ENCODE assay signal across 9 mouse cellular contexts in genomic region chr9:118489579-118490019, GRCm38 (mm10). TPM values are rescaled to one million over a fixed set of nuclear protein-coding genes. Genes with fewer than 3 reads are reported as not detected.
DNase-seq lines count a peak whose midpoint lies in the region; ATAC-seq and TF ChIP-seq lines count a peak whose summit lies in the region.
"Had no signal": no experiment of that assay in that cellular context is flagged by ENCODE, and none has a peak within 500 bp of the region (broad histone marks: within the 10 kb centered on the region; RNA-seq: fewer than 3 reads in every experiment).

No protein-coding gene starts in this region.

- H3K9me3 ChIP-seq in heart, postnatal 0 days (replicated peaks; ENCODE audit: control insufficient read depth, low read length), result no peaks in the 10 kb centered on the region; the same call in 1 of the 2 replicates
- H3K9me3 ChIP-seq in liver, embryonic 16.5 days (replicated peaks; ENCODE audit: control insufficient read depth, low read length), result no peaks in the 10 kb centered on the region
- no peaks in the 10 kb centered on the region for H3K9me3 ChIP-seq in neural tube, embryonic 11.5 days (ENCODE audit: control insufficient read depth, low read length)

- peak overlapping the region; percentile 88 for H3K4me2 ChIP-seq in heart, postnatal 0 days (ENCODE audit: low read depth, low read length)
- H3K4me2 ChIP-seq in liver, embryonic 16.5 days (ENCODE audit: low read depth, low read length), result peak overlapping the region; percentile 47
- peak overlapping the region; percentile 29 for H3K4me2 ChIP-seq in neural tube, embryonic 11.5 days (ENCODE audit: low read depth)

- no peak overlapping the region for H3K27ac ChIP-seq in heart, postnatal 0 days (ENCODE audit: low read depth)
- no peak overlapping the region for H3K27ac ChIP-seq in liver, embryonic 16.5 days (ENCODE audit: low read length)
- H3K27ac ChIP-seq in neural tube, embryonic 11.5 days (ENCODE audit: low read depth, low read length), result no peak overlapping the region

- no peak for TF ChIP-seq EP300 in heart, postnatal 0 days (IDR thresholded peaks at IDR 0.05; ENCODE audit: low read depth)

- peak; percentile 84 for DNase-seq in ES-CJ7 (ENCODE audit: low read depth, low spot score)
- DNase-seq in brain, adult 2 months (ENCODE audit: low read depth, low spot score), result peak; percentile 77
- DNase-seq in heart, postnatal 0 days (ENCODE audit: low spot score), result peak; percentile 67
- DNase-seq in kidney, postnatal 14 days, result peak; percentile 74
- DNase-seq in neural tube, embryonic 11.5 days (ENCODE audit: low spot score), result peak; percentile 88
- peak; percentile 80 for DNase-seq in thymus, postnatal 0 days (ENCODE audit: low spot score)

- WGBS in heart, postnatal 0 days, result under 1% methylated on average over 16 of the region's 16 CpGs
- WGBS in liver, embryonic 16.5 days (ENCODE audit: insufficient replicate concordance), result under 1% methylated on average over 16 of the region's 16 CpGs
- 1% methylated on average over 16 of the region's 16 CpGs for WGBS in neural tube, embryonic 11.5 days

- peak; percentile 95 for TF ChIP-seq CTCF in heart, postnatal 0 days (IDR thresholded peaks at IDR 0.05; ENCODE audit: low read depth)

- peak; percentile 52; the same call in 1 of the 2 replicates for ATAC-seq in erythroid progenitor cell, adult 5-6 weeks (replicated peaks; ENCODE audit: low FRiP score, poor library complexity, severe bottlenecking)
- ATAC-seq in heart, postnatal 0 days (ENCODE audit: insufficient read depth, low read depth), result peak; percentile 78
- ATAC-seq in liver, embryonic 16.5 days (ENCODE audit: low read depth), result 0 out of 2 replicates have a peak, but pooled peaks have one; percentile 37
- peak; percentile 84 for ATAC-seq in neural tube, embryonic 11.5 days (ENCODE audit: insufficient read depth, low FRiP score, low TSS enrichment)

- H3K9ac ChIP-seq in heart, postnatal 0 days (replicated peaks; ENCODE audit: low read depth, low read length), result no peak overlapping the region
- H3K9ac ChIP-seq in liver, embryonic 16.5 days (ENCODE audit: low read depth, low read length), result no peak overlapping the region
- H3K9ac ChIP-seq in neural tube, embryonic 11.5 days (ENCODE audit: low read length), result no peak overlapping the region

- peaks cover 45% of the 10 kb centered on the region for H3K27me3 ChIP-seq in heart, postnatal 0 days (ENCODE audit: control insufficient read depth, insufficient read depth, low read length)
- H3K27me3 ChIP-seq in liver, embryonic 16.5 days (ENCODE audit: control insufficient read depth, insufficient read depth, low read depth, low read length), result peaks cover 60% of the 10 kb centered on the region
- peaks cover 51% of the 10 kb centered on the region for H3K27me3 ChIP-seq in neural tube, embryonic 11.5 days (ENCODE audit: control insufficient read depth, insufficient read depth, low read length)

- peaks cover 18% of the 10 kb centered on the region; the same call in 1 of the 2 replicates for H3K4me1 ChIP-seq in heart, postnatal 0 days (ENCODE audit: control insufficient read depth, insufficient read depth)
- no peaks in the 10 kb centered on the region; the same call in 1 of the 2 replicates for H3K4me1 ChIP-seq in liver, embryonic 16.5 days (ENCODE audit: control insufficient read depth, low read depth, low read length)
- H3K4me1 ChIP-seq in neural tube, embryonic 11.5 days (ENCODE audit: control insufficient read depth, insufficient read depth, low read length), result peaks cover 3% of the 10 kb centered on the region; the same call in 1 of the 2 replicates

- H3K36me3 ChIP-seq in heart, postnatal 0 days (replicated peaks; ENCODE audit: control insufficient read depth, insufficient read depth, low read length), result no peaks in the 10 kb centered on the region
- no peaks in the 10 kb centered on the region for H3K36me3 ChIP-seq in liver, embryonic 16.5 days (ENCODE audit: control insufficient read depth, insufficient read depth)
- no peaks in the 10 kb centered on the region for H3K36me3 ChIP-seq in neural tube, embryonic 11.5 days (ENCODE audit: control insufficient read depth, insufficient read depth, low read length)

- peak overlapping the region; percentile 46 for H3K4me3 ChIP-seq in heart, postnatal 0 days (ENCODE audit: low read depth, low read length)
- peak overlapping the region; percentile 13; the same call in 1 of the 2 replicates for H3K4me3 ChIP-seq in liver, embryonic 16.5 days (ENCODE audit: low read depth, low read length)
- H3K4me3 ChIP-seq in neural tube, embryonic 11.5 days (ENCODE audit: low read depth, low read length), result 0 out of 2 replicates have a peak overlapping the region, but pooled peaks have one; percentile 12

RNA-seq across cellular contexts. Expression of gene Eomes, which starts 11.6 kb away (rescaled TPM):
- 1.3 and 2.2 TPM in 2 replicates for total RNA-seq in erythroid progenitor cell, adult 5-6 weeks (2015; ENCODE audit: low replicate concordance)
- 0.30 TPM in 1 of 2 replicates, not detected in the other for total RNA-seq in erythroid progenitor cell, adult 5-6 weeks (2017; ENCODE audit: low replicate concordance)
- not detected in 2 replicates for total RNA-seq in heart, postnatal 0 days (2014; rRNA removed; ENCODE audit: low replicate concordance)
- not detected in 2 replicates for polyA plus RNA-seq in heart, postnatal 0 days (2015; fragmentation: Nextera tagmentation; extraction: Ambion mirVana)
- 0.06 TPM in 1 of 2 replicates, not detected in the other for polyA plus RNA-seq in liver, embryonic 16.5 days (2015; fragmentation: Nextera tagmentation; extraction: Ambion mirVana)
- not detected in 2 replicates for polyA plus RNA-seq in neural tube, embryonic 11.5 days (2014; fragmentation: Nextera tagmentation; extraction: Ambion mirVana)
- polyA plus RNA-seq in thymus, postnatal 0 days (2015; fragmentation: Nextera tagmentation; extraction: Ambion mirVana), result 0.06 and 0.18 TPM in 2 replicates
- total RNA-seq: gastrocnemius, postnatal 4 days had no signal

RNA-seq across cellular contexts. Expression of gene Golga4, which starts 16.5 kb away (rescaled TPM):
- 21.8 and 25.2 TPM in 2 replicates for total RNA-seq in erythroid progenitor cell, adult 5-6 weeks (2015; ENCODE audit: low replicate concordance)
- 38.1 and 42.6 TPM in 2 replicates for total RNA-seq in erythroid progenitor cell, adult 5-6 weeks (2017; ENCODE audit: low replicate concordance)
- 56.4 and 57.6 TPM in 2 replicates for total RNA-seq in heart, postnatal 0 days (2014; rRNA removed; ENCODE audit: low replicate concordance)
- polyA plus RNA-seq in heart, postnatal 0 days (2015; fragmentation: Nextera tagmentation; extraction: Ambion mirVana), result 40.9 and 45.3 TPM in 2 replicates
- polyA plus RNA-seq in liver, embryonic 16.5 days (2015; fragmentation: Nextera tagmentation; extraction: Ambion mirVana), result 13.3 and 13.7 TPM in 2 replicates
- 52.4 and 55.2 TPM in 2 replicates for polyA plus RNA-seq in neural tube, embryonic 11.5 days (2014; fragmentation: Nextera tagmentation; extraction: Ambion mirVana)
- 28.4 and 34.1 TPM in 2 replicates for polyA plus RNA-seq in thymus, postnatal 0 days (2015; fragmentation: Nextera tagmentation; extraction: Ambion mirVana)

Comparison
In these comparisons a context has a peak if more than half of its experiments do, and no peak if none do; other contexts are left out.
1. H3K4me2 ChIP-seq: peak in every context shown above with its lines; median percentile 88 in heart, postnatal 0 days; 47 in liver, embryonic 16.5 days; 29 in neural tube, embryonic 11.5 days.